Mouse (Mus musculus) kidney, adult 18-20 months (tissue): Measurements from ENCODE around the gene Il1rl2.

Source experiments
- DNase-seq: peaks from one replicate; pipeline ENCODE4 v3.0.0; 2021

The Il1rl2 gene

GRCm38 (mm10) chr1:40382841-40383240 is 58.4 kb downstream of the Il1rl2 start:
- DNase-seq, result no peak

- DNase-seq, result no peak
Observed at GRCm38 (mm10) chr1:40384931-40385545, 60.6 kb downstream of the Il1rl2 start.

- no peak for DNase-seq
Observed at GRCm38 (mm10) chr1:40391374-40391773, 67.0 kb downstream of the Il1rl2 start.

GRCm38 (mm10) chr1:40392535-40392934 is 68.1 kb downstream of the Il1rl2 start:
- DNase-seq, result no peak

- no peak for DNase-seq
Observed at GRCm38 (mm10) chr1:40393214-40393613, 68.8 kb downstream of the Il1rl2 start.

- DNase-seq, result no peak
Observed at GRCm38 (mm10) chr1:40399639-40400038, 75.2 kb downstream of the Il1rl2 start.

GRCm38 (mm10) chr1:40404682-40405081 is 80.3 kb downstream of the Il1rl2 start:
- no peak for DNase-seq

- no peak for DNase-seq
Observed at GRCm38 (mm10) chr1:40409882-40410281, 85.5 kb downstream of the Il1rl2 start.

GRCm38 (mm10) chr1:40413039-40413438 is 88.6 kb downstream of the Il1rl2 start:
- no peak for DNase-seq

- DNase-seq, result no peak
Observed at GRCm38 (mm10) chr1:40414276-40414675, 89.9 kb downstream of the Il1rl2 start.

GRCm38 (mm10) chr1:40414863-40415656 is 90.7 kb downstream of the Il1rl2 start:
- DNase-seq, result no peak

GRCm38 (mm10) chr1:40417034-40417433 is 92.6 kb downstream of the Il1rl2 start:
- no peak for DNase-seq
